Mouse (Mus musculus) kidney, embryonic 15.5 days (tissue): ENCODE data around the gene Cap2. TPM values are rescaled to one million over a fixed set of nuclear protein-coding genes. Genes with fewer than 3 reads are reported as not detected.

Experiments used
- ATAC-seq: fragments of 200-750 bp; cut with Nextera tagmentation; replicated peaks from 2 replicates; pipeline ENCODE4 v1.8.0; 2017; ENCODE audit warnings: moderate TSS enrichment; ENCODE audit not compliant: low FRiP score
- H3K27ac ChIP-seq: fragments of 300-500 bp; sonication (generic); 2 replicates; pipeline ENCODE4 v1.5.1; 2015; ENCODE audit warnings: mild to moderate bottlenecking, inconsistent platforms
- H3K27me3 ChIP-seq: fragments of 300-500 bp; sonication (generic); 2 replicates; pipeline ENCODE4 v1.6.1; 2015; ENCODE audit warnings: inconsistent platforms
- H3K36me3 ChIP-seq: fragments of 300-500 bp; sonication (generic); 2 replicates; pipeline ENCODE4 v1.6.1; 2015; ENCODE audit warnings: inconsistent platforms
- H3K4me1 ChIP-seq: fragments of 300-500 bp; sonication (generic); 2 replicates; pipeline ENCODE4 v1.6.1; 2015; ENCODE audit warnings: inconsistent platforms
- H3K4me2 ChIP-seq: fragments of 300-500 bp; sonication (generic); 2 replicates; pipeline ENCODE4 v1.6.1; 2015; ENCODE audit warnings: moderate library complexity, mild to moderate bottlenecking, inconsistent platforms
- H3K4me3 ChIP-seq: fragments of 300-500 bp; sonication (generic); replicated peaks from 2 replicates; pipeline ENCODE4 v1.5.1; 2015; ENCODE audit warnings: mild to moderate bottlenecking, inconsistent platforms
- H3K9ac ChIP-seq: fragments of 300-500 bp; sonication (generic); 2 replicates; pipeline ENCODE4 v1.6.1; 2015; ENCODE audit warnings: mild to moderate bottlenecking, inconsistent platforms
- H3K9me3 ChIP-seq: fragments of 300-500 bp; sonication (generic); replicated peaks from 2 replicates; pipeline ENCODE4 v1.6.1; 2016; ENCODE audit warnings: inconsistent platforms
- WGBS: fragments of 180-500 bp; shearing (Covaris S2); methylation state at CpG from one replicate; pipeline ENCODE4 v1.1.7; 2015; ENCODE audit warnings: mixed read lengths; 5-methylcytosine and 5-hydroxymethylcytosine counted together
- polyA plus RNA-seq: library from polyadenylated mRNA; unstranded; fragments of >200 nt; fragmentation: Nextera tagmentation; extraction: Ambion mirVana; gene quantifications from 2 replicates; pipeline ENCODE4 v1.2.1, GENCODE M21; 2015

Gene Cap2
- polyA plus RNA-seq, 1 experiment from 2014 or later = 10.0 TPM

- ATAC-seq = no peak
- no peak overlapping the region for H3K9ac ChIP-seq
- H3K4me2 ChIP-seq = no peak overlapping the region
- H3K4me3 ChIP-seq = no peak overlapping the region
- H3K27ac ChIP-seq = 0 out of 2 replicates have a peak overlapping the region, but pooled peaks have one; percentile 48
- H3K36me3 ChIP-seq = no peaks in the 10 kb centered on the region
- no peaks in the 10 kb centered on the region for H3K27me3 ChIP-seq
- H3K9me3 ChIP-seq = no peaks in the 10 kb centered on the region
- peaks cover 31% of the 10 kb centered on the region for H3K4me1 ChIP-seq
- WGBS = 51% methylated on average over 5 of the region's 5 CpGs
These were observed 72.6 kb downstream of the Cap2 start for GRCm38 (mm10) chr13:46574201-46574600.

- Histone ChIP-seq H3K9ac (no peak overlapping the region), H3K9me3 (no peaks in the 10 kb centered on the region), H3K4me2 (no peak overlapping the region), H3K4me3 (no peak overlapping the region), H3K4me1 (peaks cover 31% of the 10 kb centered on the region), H3K27ac (no peak overlapping the region), H3K27me3 (no peaks in the 10 kb centered on the region), H3K36me3 (no peaks in the 10 kb centered on the region)
- no peak for ATAC-seq
- 79% methylated on average over 4 of the region's 4 CpGs for WGBS
These were observed 73.1 kb downstream of the Cap2 start for GRCm38 (mm10) chr13:46574707-46575106.

GRCm38 (mm10) chr13:46584860-46585259, 83.2 kb downstream of the Cap2 start:
- Histone ChIP-seq H3K4me1 (no peaks in the 10 kb centered on the region), H3K36me3 (no peaks in the 10 kb centered on the region), H3K9ac (no peak overlapping the region), H3K4me2 (no peak overlapping the region), H3K27me3 (no peaks in the 10 kb centered on the region), H3K27ac (no peak overlapping the region), H3K9me3 (no peaks in the 10 kb centered on the region), H3K4me3 (no peak overlapping the region)
- WGBS = 83% methylated on average over 7 of the region's 7 CpGs
- no peak for ATAC-seq

- no peak overlapping the region for H3K4me2 ChIP-seq
These were observed 86.2 kb downstream of the Cap2 start for GRCm38 (mm10) chr13:46587717-46588289.

DNA sequence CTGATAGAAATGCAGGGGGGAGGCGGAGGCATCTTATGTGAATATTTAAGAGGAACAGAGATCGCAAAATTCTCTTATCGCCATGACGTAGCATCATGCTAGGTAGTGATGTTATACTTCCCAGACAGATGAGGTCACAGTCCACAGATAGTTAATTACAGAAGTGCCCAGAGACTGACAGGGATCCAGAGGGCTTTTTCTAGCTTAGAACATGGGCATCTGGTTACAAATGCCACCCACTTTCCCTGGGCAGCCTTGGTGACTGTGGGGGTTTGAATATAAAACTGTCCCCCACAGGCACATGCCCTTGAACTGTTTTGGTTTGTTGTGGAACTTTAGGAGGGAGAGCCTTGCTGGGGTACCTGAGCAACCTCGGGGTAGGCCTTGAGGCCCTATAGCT, 87.0 kb downstream of the Cap2 start:
- WGBS = 84% methylated on average over 5 of the region's 5 CpGs
- Histone ChIP-seq H3K4me1 (peaks cover 3% of the 10 kb centered on the region; the same call in 1 of the 2 replicates), H3K9ac (no peak overlapping the region), H3K27me3 (no peaks in the 10 kb centered on the region), H3K4me3 (no peak overlapping the region), H3K27ac (no peak overlapping the region), H3K4me2 (no peak overlapping the region), H3K36me3 (no peaks in the 10 kb centered on the region), H3K9me3 (no peaks in the 10 kb centered on the region)
- ATAC-seq = no peak

More at GRCm38 (mm10) chr13:46587717-46588289, 86.2 kb downstream of the Cap2 start:
- H3K4me1 ChIP-seq = no peaks in the 10 kb centered on the region
- no peak overlapping the region for H3K27ac ChIP-seq
- no peak for ATAC-seq
- H3K9ac ChIP-seq = no peak overlapping the region
- no peak overlapping the region for H3K4me3 ChIP-seq
- 76% methylated on average over 17 of the region's 17 CpGs for WGBS
- no peaks in the 10 kb centered on the region for H3K9me3 ChIP-seq
- H3K27me3 ChIP-seq = no peaks in the 10 kb centered on the region
- H3K36me3 ChIP-seq = no peaks in the 10 kb centered on the region

DNA sequence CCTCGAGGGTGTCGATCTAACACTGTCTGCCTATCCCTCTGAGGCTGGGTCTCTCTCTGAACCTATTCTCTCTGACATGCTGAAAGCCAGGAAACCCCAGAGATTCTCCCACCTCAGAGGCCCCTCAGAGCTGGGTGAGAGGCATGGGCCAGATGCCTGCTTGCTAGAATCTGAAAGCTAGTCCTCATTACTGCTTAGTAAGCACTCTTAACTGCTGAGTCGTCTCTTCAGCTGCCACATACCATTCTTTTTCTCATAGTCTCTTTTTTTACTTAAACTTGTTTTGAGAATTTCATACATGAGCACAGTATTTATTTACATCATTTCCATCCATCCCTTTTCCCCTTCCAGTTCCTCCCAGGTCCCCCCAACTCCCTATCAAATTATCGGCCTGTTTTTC, 89.2 kb downstream of the Cap2 start:
- H3K4me3 ChIP-seq = no peak overlapping the region
- WGBS = 87% methylated on average over 4 of the region's 4 CpGs
- ATAC-seq = no peak
- H3K9ac ChIP-seq = no peak overlapping the region
- no peak overlapping the region for H3K4me2 ChIP-seq
- H3K27ac ChIP-seq = no peak overlapping the region
- H3K36me3 ChIP-seq = no peaks in the 10 kb centered on the region
- H3K4me1 ChIP-seq = peaks cover 3% of the 10 kb centered on the region; the same call in 1 of the 2 replicates
- no peaks in the 10 kb centered on the region for H3K27me3 ChIP-seq
- no peaks in the 10 kb centered on the region for H3K9me3 ChIP-seq

GRCm38 (mm10) chr13:46600694-46601093, 99.0 kb downstream of the Cap2 start:
- Histone ChIP-seq H3K4me3 (no peak overlapping the region), H3K36me3 (no peaks in the 10 kb centered on the region), H3K9ac (no peak overlapping the region), H3K27me3 (no peaks in the 10 kb centered on the region), H3K9me3 (0 out of 2 replicates have a peak, but pooled peaks cover 3% of the 10 kb centered on the region), H3K4me1 (no peaks in the 10 kb centered on the region), H3K27ac (no peak overlapping the region), H3K4me2 (no peak overlapping the region)
- 87% methylated on average over 5 of the region's 5 CpGs for WGBS
- no peak for ATAC-seq

- Histone ChIP-seq H3K9ac (no peak overlapping the region), H3K27me3 (no peaks in the 10 kb centered on the region), H3K4me1 (no peaks in the 10 kb centered on the region), H3K4me2 (no peak overlapping the region), H3K36me3 (no peaks in the 10 kb centered on the region), H3K4me3 (no peak overlapping the region), H3K27ac (no peak overlapping the region), H3K9me3 (0 out of 2 replicates have a peak, but pooled peaks cover 3% of the 10 kb centered on the region)
- WGBS = 92% methylated on average over 2 of the region's 2 CpGs
- ATAC-seq = no peak
These were observed 99.7 kb downstream of the Cap2 start for GRCm38 (mm10) chr13:46601386-46601785.

- Histone ChIP-seq H3K27me3 (no peaks in the 10 kb centered on the region), H3K4me1 (no peaks in the 10 kb centered on the region), H3K4me2 (no peak overlapping the region), H3K36me3 (no peaks in the 10 kb centered on the region), H3K9ac (no peak overlapping the region), H3K9me3 (0 out of 2 replicates have a peak, but pooled peaks cover under 1% of the 10 kb centered on the region), H3K27ac (no peak overlapping the region), H3K4me3 (no peak overlapping the region)
- no peak for ATAC-seq
- WGBS = 86% methylated on average over 11 of the region's 11 CpGs
These were observed 101.0 kb downstream of the Cap2 start for GRCm38 (mm10) chr13:46602674-46603073.

DNA sequence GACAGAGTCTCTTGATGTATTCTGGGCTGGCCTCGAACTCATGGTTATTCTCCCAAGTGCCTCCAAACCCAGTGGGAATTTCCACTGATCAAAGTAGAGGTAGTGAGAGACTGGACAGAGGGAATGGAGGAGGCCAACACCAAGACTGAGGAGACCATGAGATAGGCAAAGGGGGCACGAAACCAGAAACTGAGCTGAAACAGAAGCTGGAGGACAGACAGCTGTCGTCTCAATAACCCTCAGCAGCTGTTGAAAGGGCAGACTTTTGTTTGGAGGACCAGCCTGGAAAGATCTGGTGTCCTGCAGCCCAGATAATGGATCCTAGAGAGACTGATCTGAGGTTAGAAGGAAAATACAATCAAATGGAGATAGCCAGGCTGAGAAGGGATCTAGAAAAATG, 109.4 kb downstream of the Cap2 start:
- ATAC-seq = no peak

DNA sequence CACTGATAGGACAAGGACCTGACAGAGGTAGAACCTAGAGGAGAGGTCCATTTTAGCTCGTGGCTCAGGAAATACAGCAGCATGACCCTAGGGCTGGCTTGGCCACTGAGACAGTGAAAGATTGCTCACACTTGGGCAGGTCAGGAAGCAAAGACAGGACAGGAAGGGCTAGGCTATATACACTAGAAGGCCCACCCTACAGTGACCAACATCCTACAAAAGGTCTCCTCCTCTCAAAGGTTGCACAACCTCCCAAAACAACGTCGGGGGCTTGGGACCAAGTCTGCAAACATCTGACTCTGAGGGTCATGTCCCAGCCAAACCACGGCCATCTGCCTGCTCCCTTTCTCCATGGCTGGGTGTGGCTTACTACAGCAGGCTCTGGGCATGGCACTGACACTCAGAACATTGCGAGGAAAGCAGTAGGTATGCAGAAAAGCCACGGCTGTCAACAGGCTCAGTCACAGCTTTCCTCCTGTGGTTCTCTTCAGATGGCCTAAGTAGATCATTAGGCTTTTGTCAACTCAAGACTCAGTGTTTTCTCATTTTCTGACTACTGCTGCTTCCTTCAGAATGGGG, 112.1 kb downstream of the Cap2 start:
- no peak overlapping the region for H3K27ac ChIP-seq
- 76% methylated on average over 6 of the region's 6 CpGs for WGBS
- no peak for ATAC-seq

More for the DNA sequence above, 109.4 kb downstream of the Cap2 start:
- H3K4me2 ChIP-seq = no peak overlapping the region
- no peak overlapping the region for H3K4me3 ChIP-seq
- no peak overlapping the region for H3K9ac ChIP-seq
- H3K9me3 ChIP-seq = peaks cover 3% of the 10 kb centered on the region; the same call in 1 of the 2 replicates
- H3K4me1 ChIP-seq = no peaks in the 10 kb centered on the region
- H3K36me3 ChIP-seq = no peaks in the 10 kb centered on the region
- WGBS = 65% methylated on average over 3 of the region's 3 CpGs
- no peaks in the 10 kb centered on the region for H3K27me3 ChIP-seq
- H3K27ac ChIP-seq = no peak overlapping the region

GRCm38 (mm10) chr13:46616673-46617362, 115.2 kb downstream of the Cap2 start:
- Histone ChIP-seq H3K36me3 (no peaks in the 10 kb centered on the region), H3K9me3 (no peaks in the 10 kb centered on the region), H3K27me3 (no peaks in the 10 kb centered on the region), H3K4me1 (peaks cover 18% of the 10 kb centered on the region), H3K27ac (no peak overlapping the region), H3K4me3 (no peak overlapping the region), H3K4me2 (no peak overlapping the region), H3K9ac (no peak overlapping the region)
- WGBS = 92% methylated on average over 19 of the region's 19 CpGs
- ATAC-seq = no peak

More for the DNA sequence above, 112.1 kb downstream of the Cap2 start:
- Histone ChIP-seq H3K27me3 (no peaks in the 10 kb centered on the region), H3K4me1 (no peaks in the 10 kb centered on the region), H3K9me3 (no peaks in the 10 kb centered on the region), H3K4me2 (no peak overlapping the region), H3K9ac (no peak overlapping the region), H3K4me3 (no peak overlapping the region), H3K36me3 (no peaks in the 10 kb centered on the region)
